Mouse (Mus musculus) MEL (cell line): ENCODE measurements around the gene Met. TPM values are rescaled to one million over a fixed set of nuclear protein-coding genes. Genes with fewer than 3 reads are reported as not detected.

Source experiments
- DNase-seq: peaks from one replicate; pipeline ENCODE4 v3.0.0; 2011; ENCODE audit warnings: low read depth, low spot score
- H3K27ac ChIP-seq: 2 replicates; pipeline ENCODE4 v1.5.1; 2012; ENCODE audit warnings: low read depth, mild to moderate bottlenecking, control low read depth, low read length, moderate library complexity; ENCODE audit not compliant: control insufficient read depth
- H3K27me3 ChIP-seq, 2 experiments: fragments of 150-350 bp in 1 of 2; sonication (generic) in 1 of 2; 2 replicates each; pipeline ENCODE4 v1.6.1; 2012; ENCODE audit warnings: low read length in 2 of 2, mild to moderate bottlenecking in 2 of 2, improper control_type of control experiment in 1 of 2, moderate library complexity in 1 of 2; ENCODE audit not compliant: insufficient read depth in 2 of 2, control insufficient read depth in 1 of 2
- H3K36me3 ChIP-seq, 2 experiments: 2 replicates each; pipeline ENCODE4 v1.6.1; 2012 to 2014; ENCODE audit warnings: low read length in 2 of 2, improper control_type of control experiment in 1 of 2, inconsistent platforms in 1 of 2, mild to moderate bottlenecking in 1 of 2; ENCODE audit not compliant: insufficient read depth in 2 of 2, control insufficient read depth in 1 of 2
- H3K4me1 ChIP-seq, 2 experiments: fragments of 150-350 bp in 1 of 2; sonication (generic) in 1 of 2; 2 replicates each; pipeline ENCODE4 v1.6.1; 2012; ENCODE audit warnings: low read length in 2 of 2, improper control_type of control experiment in 1 of 2, mild to moderate bottlenecking in 1 of 2; ENCODE audit not compliant: insufficient read depth in 2 of 2, control insufficient read depth in 1 of 2
- H3K4me3 ChIP-seq, 2 experiments: fragments of 150-350 bp in 1 of 2; sonication (generic) in 1 of 2; 2 replicates each; pipeline ENCODE4 v1.5.1; 2012; ENCODE audit warnings: low read depth in 2 of 2, low read length in 2 of 2, mild to moderate bottlenecking in 2 of 2, moderate library complexity in 2 of 2, control low read depth in 1 of 2, improper control_type of control experiment in 1 of 2; ENCODE audit not compliant: control insufficient read depth in 1 of 2, insufficient read depth in 1 of 2
- H3K79me2 ChIP-seq: 2 replicates; pipeline ENCODE4 v1.6.1; 2012; ENCODE audit warnings: mild to moderate bottlenecking, low read length, moderate library complexity; ENCODE audit not compliant: control insufficient read depth, poor library complexity, insufficient read depth
- H3K9ac ChIP-seq: 2 replicates; pipeline ENCODE4 v1.6.1; 2012; ENCODE audit warnings: low read depth, mild to moderate bottlenecking, control low read depth, low read length, moderate library complexity; ENCODE audit not compliant: control insufficient read depth, poor library complexity, severe bottlenecking
- H3K9me3 ChIP-seq: fragments of 150-350 bp; sonication (generic); replicated peaks from 2 replicates; pipeline ENCODE4 v1.6.1; 2012; ENCODE audit warnings: mild to moderate bottlenecking, low read length, improper control_type of control experiment, moderate library complexity; ENCODE audit not compliant: insufficient read depth
- CTCF ChIP-seq, 3 experiments: IDR thresholded peaks in 2 of 3; conservative IDR thresholded peaks in 1 of 3; 2 replicates each; pipeline ENCODE4 v1.5.1; 2011 to 2012; ENCODE audit warnings: low read length in 3 of 3, low read depth in 2 of 3, mild to moderate bottlenecking in 2 of 3, improper control_type of control experiment in 1 of 3, inconsistent platforms in 1 of 3, mixed read lengths in 1 of 3, moderate library complexity in 1 of 3; ENCODE audit not compliant: control insufficient read depth in 1 of 3, insufficient read depth in 1 of 3, poor library complexity in 1 of 3, severe bottlenecking in 1 of 3
- EP300 ChIP-seq, 2 experiments: IDR thresholded peaks; 2 replicates each; pipeline ENCODE4 v1.6.1; 2011; ENCODE audit warnings: improper control_type of control experiment in 2 of 2, low read length in 2 of 2, low read depth in 1 of 2, mild to moderate bottlenecking in 1 of 2
- GATA1 ChIP-seq: IDR thresholded peaks from 2 replicates; pipeline ENCODE4 v1.6.1; 2011; ENCODE audit warnings: low read depth, low read length, improper control_type of control experiment
- HCFC1 ChIP-seq: IDR thresholded peaks from 2 replicates; pipeline ENCODE4 v1.6.1; 2012; ENCODE audit warnings: low read depth, mild to moderate bottlenecking, inconsistent platforms, low read length, improper control_type of control experiment, moderate library complexity
- MAX ChIP-seq: IDR thresholded peaks from 2 replicates; pipeline ENCODE4 v1.6.1; 2011; ENCODE audit warnings: low read length, improper control_type of control experiment
- MAZ ChIP-seq: IDR thresholded peaks from 2 replicates; pipeline ENCODE4 v1.6.1; 2012; ENCODE audit warnings: low read depth, mild to moderate bottlenecking, inconsistent platforms, low read length, improper control_type of control experiment
- MEF2A ChIP-seq: IDR thresholded peaks from 2 replicates; pipeline ENCODE4 v1.6.1; 2014; ENCODE audit warnings: low read depth, mild to moderate bottlenecking, inconsistent platforms, low read length, improper control_type of control experiment; ENCODE audit not compliant: poor library complexity, insufficient replicate concordance, severe bottlenecking; ENCODE audit errors: extremely low read depth
- MYB ChIP-seq: IDR thresholded peaks from 2 replicates; pipeline ENCODE4 v1.6.1; 2011; ENCODE audit warnings: mild to moderate bottlenecking, low read depth, low read length, improper control_type of control experiment
- POLR2A ChIP-seq, 2 experiments: IDR thresholded peaks; 2 replicates each; pipeline ENCODE4 v1.6.1; 2011 to 2012; ENCODE audit warnings: low read length in 2 of 2, mild to moderate bottlenecking in 2 of 2, control low read depth in 1 of 2, improper control_type of control experiment in 1 of 2, low read depth in 1 of 2, moderate library complexity in 1 of 2; ENCODE audit not compliant: control insufficient read depth in 1 of 2, insufficient read depth in 1 of 2, poor library complexity in 1 of 2
- POLR2AphosphoS2 ChIP-seq: IDR thresholded peaks from 2 replicates; pipeline ENCODE4 v1.6.1; 2011; ENCODE audit warnings: low read length, improper control_type of control experiment
- RAD21 ChIP-seq: IDR thresholded peaks from 2 replicates; pipeline ENCODE4 v1.6.1; 2011; ENCODE audit warnings: mild to moderate bottlenecking, low read depth, low read length, improper control_type of control experiment
- RCOR1 ChIP-seq: IDR thresholded peaks from 2 replicates; pipeline ENCODE4 v1.6.1; 2012; ENCODE audit warnings: low read depth, mild to moderate bottlenecking, inconsistent platforms, low read length, improper control_type of control experiment
- SIN3A ChIP-seq: IDR thresholded peaks from 2 replicates; pipeline ENCODE4 v1.6.1; 2012; ENCODE audit warnings: low read length, improper control_type of control experiment, inconsistent platforms
- TBP ChIP-seq: IDR thresholded peaks from 2 replicates; pipeline ENCODE4 v1.8.0; 2011; ENCODE audit warnings: low read depth, low read length, improper control_type of control experiment
- TCF12 ChIP-seq: IDR thresholded peaks from 2 replicates; pipeline ENCODE4 v1.6.1; 2014; ENCODE audit warnings: low read depth, mild to moderate bottlenecking, inconsistent platforms, low read length, improper control_type of control experiment, moderate library complexity
- UBTF ChIP-seq: IDR thresholded peaks from 2 replicates; pipeline ENCODE4 v1.6.1; 2012; ENCODE audit warnings: low read depth, mild to moderate bottlenecking, inconsistent platforms, low read length, improper control_type of control experiment, moderate library complexity, borderline replicate concordance; ENCODE audit not compliant: insufficient read depth
- ZC3H11A ChIP-seq: IDR thresholded peaks from 2 replicates; pipeline ENCODE4 v1.6.1; 2012; ENCODE audit warnings: low read depth, mild to moderate bottlenecking, inconsistent platforms, low read length, improper control_type of control experiment
- polyA plus RNA-seq, 2 experiments: library from polyadenylated mRNA; stranded (reverse) in 1 of 2; unstranded in 1 of 2; fragments of >175 nt in 1 of 2; fragments of >200 nt in 1 of 2; gene quantifications; 2 replicates each; pipeline versions ENCODE4 v1.2.1 to v1.2.4; 2012; ENCODE audit warnings: low replicate concordance in 2 of 2, low read depth in 1 of 2; ENCODE audit not compliant: insufficient read length in 2 of 2, insufficient read depth in 1 of 2, missing spikeins in 1 of 2
- total RNA-seq: library from RNA; depleted of rRNA; stranded (reverse); fragments of 300-350 nt; gene quantifications from 2 replicates; pipeline ENCODE4 v1.2.3, GENCODE M21; 2012

Met gene
- total and polyA plus RNA-seq, 3 experiments, result not detected

- Histone ChIP-seq H3K4me1 (no peaks in the 10 kb centered on the region), H3K79me2 (no peaks in the 10 kb centered on the region), H3K27me3 (peaks cover 0 to 2% of the 10 kb centered on the region in 2 experiments; a peak in 2 of 4 replicates), H3K9ac (no peak overlapping the region), H3K27ac (no peak overlapping the region), H3K4me3 (no peak overlapping the region), H3K36me3 (no peaks in the 10 kb centered on the region), H3K9me3 (no peaks in the 10 kb centered on the region)
- no peak for DNase-seq
- TF ChIP-seq POLR2A (IDR thresholded peaks at IDR 0.05; ENCODE audit: control insufficient read depth in 1 of 2, insufficient read depth in 1 of 2, low read depth in 1 of 2, low read length in 2 of 2, poor library complexity in 1 of 2) (no peak), CTCF (IDR thresholded peaks at IDR 0.05 in 2 of 3, conservative IDR thresholded peaks at IDR 0.05 in 1 of 3; ENCODE audit: control insufficient read depth in 1 of 3, insufficient read depth in 1 of 3, low read depth in 2 of 3, low read length in 3 of 3, poor library complexity in 1 of 3, severe bottlenecking in 1 of 3) (no peak), TCF12 (no peak), MAZ (no peak), MEF2A (no peak), MAX (no peak), UBTF (no peak), MYB (no peak), GATA1 (no peak), EP300 (IDR thresholded peaks at IDR 0.05; ENCODE audit: low read depth in 1 of 2, low read length in 2 of 2) (no peak)
Measured at GRCm38 (mm10) chr6:17497366-17497765, 33.8 kb downstream of the Met start.

- Histone ChIP-seq H3K36me3 (no peaks in the 10 kb centered on the region), H3K27ac (no peak overlapping the region), H3K4me1 (no peaks in the 10 kb centered on the region), H3K79me2 (no peaks in the 10 kb centered on the region), H3K9ac (no peak overlapping the region), H3K4me3 (no peak overlapping the region), H3K27me3 (peaks cover 3% of the 10 kb centered on the region in 2 experiments; a peak in 2 of 4 replicates), H3K9me3 (no peaks in the 10 kb centered on the region)
- TF ChIP-seq TCF12 (no peak), MYB (no peak), POLR2AphosphoS2 (no peak), RAD21 (no peak)
- no peak for DNase-seq
Measured at GRCm38 (mm10) chr6:17498801-17499200, 35.2 kb downstream of the Met start.

GRCm38 (mm10) chr6:17501440-17501839, 37.8 kb downstream of the Met start:
- no peak for DNase-seq
- H3K79me2 ChIP-seq, result no peaks in the 10 kb centered on the region
- TF ChIP-seq RCOR1, result no peak
- no peak for TF ChIP-seq EP300 (IDR thresholded peaks at IDR 0.05; ENCODE audit: low read depth in 1 of 2, low read length in 2 of 2)
- TF ChIP-seq ZC3H11A, result no peak
- TF ChIP-seq TBP, result no peak
- no peak for TF ChIP-seq HCFC1
- TF ChIP-seq MYB, result no peak
- TF ChIP-seq SIN3A, result no peak
- TF ChIP-seq, all 39 proteins: peak for 0
- Histone ChIP-seq H3K27ac (no peak overlapping the region), H3K27me3 (peaks cover 3 to 4% of the 10 kb centered on the region in 2 experiments; a peak in 2 of 4 replicates), H3K9ac (no peak overlapping the region), H3K4me1 (no peaks in the 10 kb centered on the region), H3K9me3 (no peaks in the 10 kb centered on the region), H3K36me3 (no peaks in the 10 kb centered on the region), H3K4me3 (no peak overlapping the region)
